Mouse (Mus musculus) C3H10T1/2 (cell line): ENCODE measurements around the gene Olfr958. TPM values are rescaled to one million over a fixed set of nuclear protein-coding genes. Genes with fewer than 3 reads are reported as not detected.

Experiments
- polyA plus RNA-seq, 2 experiments: library from polyadenylated mRNA; unstranded; fragments of >200 nt; fragmentation: generic; extraction: Trizol; gene quantifications; one replicate each; pipeline ENCODE4 v1.2.1; 2012; ENCODE audit warnings: missing spikeins in 2 of 2

Olfr958 gene
- not detected for polyA plus RNA-seq

DNA sequence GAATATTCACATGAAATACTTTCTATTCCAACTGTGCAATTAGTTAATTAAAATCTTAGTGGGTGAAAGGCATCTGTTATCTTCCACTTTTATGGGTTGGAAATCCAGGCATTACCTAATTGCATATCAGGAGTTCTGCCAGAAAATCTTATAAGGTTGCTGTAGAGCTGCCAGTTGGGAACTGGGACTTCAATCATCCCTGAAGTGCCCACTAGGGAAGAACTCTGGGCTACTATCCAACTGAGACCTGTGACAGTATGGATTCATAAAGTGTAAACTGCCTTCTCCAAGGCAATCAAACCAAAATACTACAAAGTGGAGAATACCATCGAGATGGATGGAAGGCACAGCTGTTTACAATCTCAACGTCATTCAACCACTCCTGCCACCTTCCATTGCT is at the start of gene Olfr958:
TSS of gene Olfr958 (minus strand) at position 109 of the 400 bp plus-strand sequence.

GRCm38 (mm10) chr9:39575469-39575868 is 21.6 kb upstream of the Olfr958 start, which contains the start of gene Olfr959:
Gene Olfr959 (minus strand): TSS chr9:39575569.

DNA sequence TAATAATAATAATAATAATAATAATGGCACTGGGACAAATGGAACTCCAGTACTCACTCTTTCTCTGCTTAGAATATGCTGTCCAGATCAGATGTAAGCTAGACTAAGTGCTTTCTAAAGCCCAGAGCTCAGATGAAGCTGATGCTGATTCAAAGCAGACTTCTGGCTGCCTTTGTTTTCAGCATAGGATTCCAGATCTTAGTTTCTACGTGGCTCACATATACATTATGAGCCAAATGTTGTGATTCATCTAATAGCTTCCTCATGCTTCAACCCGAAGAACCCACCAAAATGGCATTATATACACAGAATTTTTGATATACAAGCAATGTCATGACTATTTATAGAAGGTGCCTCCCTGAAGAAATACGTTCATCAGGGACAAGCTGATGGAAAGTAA is 38.3 kb downstream of the Olfr958 start, which contains the start of gene Olfr957:
TSS of gene Olfr957 (minus strand) at position 279 of the 400 bp plus-strand sequence.

Other genes starting within 250 kb of the Olfr958 start
- gene Olfr948, start 228.0 kb downstream of the Olfr958 start, polyA plus RNA-seq: not detected
- gene Olfr951, start 166.6 kb downstream of the Olfr958 start, polyA plus RNA-seq: not detected
- not detected for gene Olfr952, start 126.9 kb downstream of the Olfr958 start, polyA plus RNA-seq
- not detected for gene Olfr954, start 97.4 kb downstream of the Olfr958 start, polyA plus RNA-seq
- not detected for gene Olfr955, start 82.1 kb downstream of the Olfr958 start, polyA plus RNA-seq
- gene Olfr44, start 60.1 kb downstream of the Olfr958 start, polyA plus RNA-seq: not detected
- not detected for gene Olfr957, start 38.2 kb downstream of the Olfr958 start, polyA plus RNA-seq
- not detected for gene Olfr959, start 21.5 kb upstream of the Olfr958 start, polyA plus RNA-seq
- not detected for gene AW551984, start 50.3 kb upstream of the Olfr958 start, polyA plus RNA-seq
- not detected for gene Olfr148, start 56.6 kb upstream of the Olfr958 start, polyA plus RNA-seq
- not detected for gene Olfr960, start 67.3 kb upstream of the Olfr958 start, polyA plus RNA-seq
- gene Olfr961, start 91.0 kb upstream of the Olfr958 start, polyA plus RNA-seq: not detected
- gene Olfr963, start 113.2 kb upstream of the Olfr958 start, polyA plus RNA-seq: not detected
- not detected for gene Olfr149, start 153.1 kb upstream of the Olfr958 start, polyA plus RNA-seq
- not detected for gene Olfr965, start 157.3 kb upstream of the Olfr958 start, polyA plus RNA-seq
- not detected for gene Olfr150, start 176.9 kb upstream of the Olfr958 start, polyA plus RNA-seq
- not detected for gene Olfr967, start 192.2 kb upstream of the Olfr958 start, polyA plus RNA-seq
- gene Olfr968, start 229.2 kb upstream of the Olfr958 start, polyA plus RNA-seq: not detected
- gene Olfr969, start 236.9 kb upstream of the Olfr958 start, polyA plus RNA-seq: not detected